Mouse (Mus musculus): ENCODE results near the gene Exoc3l.
A peak's percentile ranks its signal among the peaks of the same experiment; 100 is the strongest.

GRCm38 (mm10) chr8:105259721-105260320 is 36.1 kb downstream of the Exoc3l start:
- peak; percentile 82 for TF ChIP-seq CTCF (IDR thresholded peaks at IDR 0.05; ENCODE audit: extremely low read depth, insufficient read length, insufficient replicate concordance, low read depth, low read length)
- TF ChIP-seq POLR2A (IDR thresholded peaks at IDR 0.05; ENCODE audit: low read depth, low read length), result no peak; the same call in 1 of the 2 replicates

Data from small intestine, adult 2 months (tissue).